Mouse (Mus musculus): ENCODE data around the gene Gm39566. TPM values are rescaled to one million over a fixed set of nuclear protein-coding genes. Genes with fewer than 3 reads are reported as not detected.

Gene Gm39566
- total RNA-seq, 2 experiments from 2014 or later = not detected

DNA sequence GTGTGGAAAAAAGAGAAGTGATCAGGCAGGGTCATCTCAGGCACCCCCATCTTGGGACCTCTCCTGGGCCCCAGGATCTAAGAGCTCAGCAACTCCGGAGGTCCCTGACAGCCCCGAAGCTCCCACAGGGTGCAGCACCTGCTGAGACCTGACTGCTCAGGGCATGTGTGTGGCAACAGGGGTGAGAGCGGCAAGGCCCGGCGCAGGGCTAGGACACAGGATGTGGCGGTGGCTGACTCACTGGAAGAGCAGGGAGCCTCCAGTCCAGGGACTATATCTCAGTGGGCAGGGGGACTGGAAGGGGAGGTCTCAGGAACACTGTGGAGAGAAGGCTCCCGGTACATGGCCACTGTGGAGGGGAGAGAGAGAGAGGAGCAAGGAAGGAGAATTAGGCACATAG lies 17.2 kb downstream of the Gm39566 start:
- DNase-seq (ENCODE audit: low spot score) = no peak

DNA sequence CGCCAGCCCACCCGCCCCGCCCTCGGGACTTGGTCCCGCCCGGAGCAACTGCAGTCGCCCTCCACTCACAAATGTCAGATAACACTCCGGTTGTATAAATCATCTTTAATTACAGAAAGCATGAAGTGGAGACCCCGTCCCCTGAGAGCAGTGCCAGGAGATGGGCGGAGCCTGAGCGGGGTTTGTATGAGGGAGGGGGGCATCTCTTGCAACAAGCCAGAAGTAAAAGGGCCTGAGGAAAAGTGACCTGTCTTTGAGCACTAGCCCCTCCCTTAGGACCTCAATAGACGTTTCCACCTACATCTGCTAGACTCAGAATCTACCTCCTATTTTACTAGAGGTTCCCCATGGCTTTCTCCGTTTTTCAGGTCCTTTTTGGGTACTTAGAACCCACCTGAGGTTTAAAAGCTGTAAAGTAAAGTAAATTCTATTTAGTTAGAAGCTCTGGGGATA lies 19.1 kb downstream of the Gm39566 start:
- DNase-seq (ENCODE audit: low spot score) = no peak

- peak; percentile 97 for DNase-seq (ENCODE audit: low spot score)
Measured at GRCm38 (mm10) chr11:69795168-69795982, 19.7 kb downstream of the Gm39566 start, which contains the start of gene Chrnb1. Gene Chrnb1 (minus strand): TSS chr11:69795943.

DNA sequence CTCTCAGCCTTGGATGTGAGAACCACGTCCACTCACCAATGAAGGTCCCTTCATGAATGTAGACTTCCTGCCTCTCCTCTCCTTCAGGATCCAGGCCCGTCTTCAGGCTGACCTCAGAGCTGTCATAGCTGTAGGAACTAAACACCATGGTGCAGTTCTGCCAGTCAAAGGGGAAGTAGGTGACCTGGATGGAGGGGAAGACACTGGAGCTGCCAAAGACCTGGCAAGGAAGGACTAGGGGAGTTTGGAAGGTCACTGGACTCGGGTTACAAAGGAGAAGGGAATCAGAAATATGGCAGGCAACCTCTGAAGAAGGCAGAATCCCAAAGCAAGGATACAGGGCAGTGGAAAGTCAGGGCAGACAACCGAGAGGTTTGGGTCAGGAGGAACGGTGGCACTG lies 21.7 kb downstream of the Gm39566 start:
- peak; percentile 47 for DNase-seq (ENCODE audit: low spot score)

DNA sequence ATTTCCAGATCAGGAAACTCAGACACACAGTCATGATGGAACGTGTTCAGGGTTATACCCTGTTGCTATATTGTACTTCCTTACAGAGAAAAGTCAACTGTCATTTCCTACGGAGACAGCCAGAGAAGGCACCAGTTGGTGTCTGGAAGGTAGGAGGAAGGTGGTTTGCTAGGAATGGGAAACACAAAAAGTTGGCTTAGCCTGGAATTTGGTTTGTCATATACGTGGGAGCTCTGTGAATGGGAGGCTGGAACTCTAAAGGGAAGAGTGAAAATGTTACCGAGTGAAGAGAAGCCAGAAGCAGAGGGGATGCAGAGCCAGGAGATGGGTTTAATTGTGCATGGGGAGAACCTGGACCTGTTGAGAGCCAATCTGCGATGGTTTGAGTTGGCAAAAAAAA lies 23.7 kb downstream of the Gm39566 start:
- DNase-seq (ENCODE audit: low spot score) = no peak

- no peak for DNase-seq (ENCODE audit: low spot score)
Measured at GRCm38 (mm10) chr11:69789431-69789830, 25.7 kb downstream of the Gm39566 start.

GRCm38 (mm10) chr11:69787306-69787705 lies 27.8 kb downstream of the Gm39566 start:
- no peak for DNase-seq (ENCODE audit: low spot score)

DNA sequence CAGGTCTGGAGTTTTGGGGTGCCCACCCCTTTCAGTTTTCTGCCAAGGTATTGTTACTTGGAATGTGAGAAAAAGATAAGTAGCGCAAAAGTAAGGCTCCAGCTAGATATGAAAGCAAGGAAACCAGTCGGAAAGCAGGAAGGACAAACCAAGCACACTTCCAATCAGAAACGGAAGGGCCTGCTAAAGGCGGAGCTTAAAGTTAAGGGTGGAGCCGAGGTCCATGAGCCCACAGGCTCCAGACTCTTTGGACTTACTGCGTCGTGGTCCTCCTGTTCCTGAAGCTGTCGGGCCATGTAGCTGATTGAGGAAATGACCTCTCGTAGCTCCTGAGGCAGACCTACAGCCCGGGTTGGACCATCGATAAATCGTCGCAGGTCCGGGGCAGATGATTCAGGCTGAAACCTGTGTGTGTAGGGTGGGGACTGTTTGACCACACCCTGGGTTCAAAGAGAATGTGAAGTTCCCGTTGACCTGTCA lies 30.3 kb downstream of the Gm39566 start:
- DNase-seq (ENCODE audit: low spot score) = peak; percentile 47

DNA sequence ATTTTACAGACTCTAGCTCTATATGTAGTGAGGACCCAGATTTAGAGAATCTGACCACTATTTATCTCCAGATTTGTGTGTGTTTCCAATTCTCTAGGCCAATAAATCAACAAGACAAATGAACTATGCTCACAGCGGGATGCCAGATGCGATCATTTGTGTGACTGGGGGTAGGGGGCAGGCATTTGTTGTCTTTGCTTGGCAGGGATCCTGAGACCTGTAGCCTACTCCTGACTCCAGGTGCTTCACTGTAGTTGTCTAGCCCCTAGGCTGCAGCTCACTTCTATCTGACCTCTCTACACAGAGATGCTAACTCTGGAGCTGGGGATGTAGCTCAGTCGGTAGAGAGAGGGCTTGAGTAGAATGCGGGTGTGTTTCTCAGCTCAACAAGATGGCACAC lies 33.3 kb downstream of the Gm39566 start:
- no peak for DNase-seq (ENCODE audit: low spot score)

DNA sequence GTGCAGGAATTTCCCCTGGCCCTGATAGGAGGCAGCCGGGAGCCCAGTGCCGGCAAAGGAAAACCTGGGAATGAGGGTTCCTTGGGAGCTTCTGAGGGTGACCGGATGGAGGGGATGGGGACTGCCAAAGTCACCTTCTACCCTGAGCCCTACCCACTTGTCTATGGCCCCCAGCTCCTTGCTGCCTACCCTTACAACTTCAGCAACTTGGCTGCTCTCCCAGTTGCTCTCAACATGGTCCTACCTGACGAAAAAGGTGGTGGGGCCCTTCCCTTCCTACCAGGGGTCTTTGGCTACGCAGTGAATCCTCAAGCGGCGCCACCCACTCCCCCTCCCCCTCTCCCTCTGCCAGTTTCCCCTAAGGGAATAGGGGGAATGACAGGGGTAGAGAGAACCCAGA lies 36.1 kb downstream of the Gm39566 start:
- DNase-seq (ENCODE audit: low spot score) = no peak

DNA sequence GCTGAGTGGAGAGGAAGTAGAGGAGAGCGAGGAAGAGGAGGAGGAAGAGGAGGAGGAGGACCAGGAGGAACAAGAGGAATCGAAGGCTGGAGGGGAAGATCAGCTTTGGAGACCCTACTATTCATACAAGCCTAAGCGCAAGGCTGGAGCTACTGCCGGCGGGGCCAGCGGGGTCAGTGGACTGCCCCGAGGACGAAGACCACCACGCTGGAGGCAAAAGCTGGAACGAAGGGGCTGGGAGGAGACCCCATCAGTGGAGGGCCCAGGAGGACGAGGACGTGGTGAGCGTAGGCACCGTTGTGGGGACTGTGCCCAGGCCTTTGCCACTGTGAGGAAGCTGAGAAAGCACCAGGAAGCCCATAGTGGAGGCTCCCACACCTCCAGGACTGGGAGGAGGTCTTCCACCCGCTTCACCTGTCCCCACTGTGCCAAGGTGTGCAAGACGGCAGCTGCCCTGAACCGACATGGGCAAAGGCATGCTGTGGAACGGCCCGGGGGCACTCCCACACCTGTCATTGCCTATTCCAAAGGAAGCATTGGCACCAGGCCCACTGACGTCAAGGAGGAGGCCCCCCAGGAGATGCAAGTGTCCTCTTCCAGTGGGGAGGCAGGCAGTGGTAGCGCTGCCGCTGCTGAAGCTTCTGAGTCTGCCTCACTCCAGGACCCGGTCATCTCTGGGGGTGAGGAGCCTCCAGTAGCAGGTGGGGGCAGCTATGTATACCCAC lies 36.7 kb downstream of the Gm39566 start:
- DNase-seq (ENCODE audit: low spot score) = no peak

- DNase-seq (ENCODE audit: low spot score) = no peak
Measured at GRCm38 (mm10) chr11:69777504-69778257, 37.4 kb downstream of the Gm39566 start.

DNA sequence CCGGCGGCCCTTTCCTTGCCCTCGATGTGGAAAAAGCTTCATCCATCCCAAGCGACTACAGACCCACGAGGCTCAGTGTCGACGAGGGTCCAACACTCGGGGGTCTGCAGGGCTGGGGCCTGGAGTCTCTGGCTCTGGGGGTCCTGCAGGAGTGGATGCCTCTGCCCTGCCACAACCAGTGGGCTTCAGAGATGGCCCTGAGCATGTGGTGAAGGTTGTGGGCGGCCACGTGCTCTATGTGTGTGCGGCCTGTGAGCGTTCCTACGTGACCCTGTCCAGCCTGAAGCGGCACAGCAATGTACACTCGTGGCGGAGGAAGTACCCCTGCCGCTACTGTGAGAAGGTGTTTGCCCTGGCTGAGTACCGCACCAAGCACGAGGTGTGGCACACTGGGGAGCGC lies 38.6 kb downstream of the Gm39566 start:
- DNase-seq (ENCODE audit: low spot score) = no peak

DNA sequence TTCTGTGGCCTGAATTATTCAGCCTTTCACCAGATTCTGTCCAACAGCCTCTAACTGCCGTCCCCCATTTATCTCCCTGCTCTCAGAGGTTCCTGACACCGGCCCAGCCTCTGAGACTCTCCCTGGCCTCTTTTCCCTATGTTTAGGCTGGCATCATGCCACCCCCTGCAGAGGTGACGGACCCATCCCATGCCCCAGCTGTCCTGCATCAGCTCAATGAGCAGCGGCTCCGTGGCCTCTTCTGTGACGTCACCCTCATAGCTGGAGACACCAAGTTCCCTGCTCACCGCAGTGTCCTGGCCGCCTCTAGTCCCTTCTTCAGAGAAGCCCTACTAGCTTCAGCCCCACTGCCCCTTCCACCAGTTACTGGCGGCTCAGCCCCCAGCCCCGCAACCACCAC lies 39.4 kb downstream of the Gm39566 start:
- no peak for DNase-seq (ENCODE audit: low spot score)

GRCm38 (mm10) chr11:69774961-69775360 lies 40.1 kb downstream of the Gm39566 start:
- no peak for DNase-seq (ENCODE audit: low spot score)

GRCm38 (mm10) chr11:69767625-69767909 lies 47.5 kb downstream of the Gm39566 start:
- DNase-seq (ENCODE audit: low spot score) = no peak

- no peak for DNase-seq (ENCODE audit: low spot score)
Measured at GRCm38 (mm10) chr11:69766872-69767624, 48.0 kb downstream of the Gm39566 start.

GRCm38 (mm10) chr11:69766126-69766609 lies 48.9 kb downstream of the Gm39566 start:
- peak; percentile 66 for DNase-seq (ENCODE audit: low spot score)

- peak; percentile 27 for DNase-seq (ENCODE audit: low spot score)
Measured at GRCm38 (mm10) chr11:69765221-69766125, 49.6 kb downstream of the Gm39566 start, which contains the start of gene Zbtb4. Gene Zbtb4 (plus strand): TSS chr11:69765912.

- no peak for DNase-seq (ENCODE audit: low spot score)
Measured at GRCm38 (mm10) chr11:69763551-69763950, 51.5 kb downstream of the Gm39566 start.
